Mouse (Mus musculus) left cerebral cortex, postnatal 25 days (tissue): ENCODE data around the gene N4bp2l1. TPM values are rescaled to one million over a fixed set of nuclear protein-coding genes. Genes with fewer than 3 reads are reported as not detected.

ENCODE experiments used
- DNase-seq, 2 experiments: peaks; one replicate each; pipeline ENCODE4 v3.0.0; 2022; ENCODE audit warnings: low spot score in 2 of 2, mixed read lengths in 1 of 2
- intact Hi-C: fragments of 180-260 bp; cut with DNase I; formaldehyde crosslinking; loops from one replicate; pipeline ENCODE4 v1.15.1; 2025
- total RNA-seq, 2 experiments: library from RNA; stranded (reverse); gene quantifications; 2 replicates each; pipeline ENCODE4 v1.2.3; 2021

Gene N4bp2l1
- total RNA-seq, 2 experiments from 2014 or later: 50.4 to 55.4 TPM

DNA sequence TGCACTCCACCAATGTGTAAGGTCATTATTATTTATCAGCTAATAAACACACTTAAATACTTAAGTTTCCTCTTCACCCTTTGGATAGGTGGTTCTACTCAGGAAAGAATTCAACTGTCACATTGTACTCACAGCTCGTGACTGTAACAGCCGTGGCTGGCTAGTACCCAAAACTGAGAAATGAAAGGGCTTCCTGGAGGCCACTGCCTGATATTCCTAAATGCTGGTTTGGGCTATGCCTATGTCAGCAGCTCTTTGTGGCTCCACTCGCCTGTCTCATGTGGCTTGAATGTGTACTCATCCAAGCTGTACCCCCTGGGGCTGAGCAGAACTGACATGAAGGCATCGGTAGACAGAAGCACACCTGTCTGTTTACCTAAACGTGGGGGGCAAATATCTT, 22.1 kb downstream of the N4bp2l1 start:
- DNase-seq: no peak
- intact Hi-C loops: no loop called here

- intact Hi-C loops: no loop called here
These were observed 22.6 kb downstream of the N4bp2l1 start for GRCm38 (mm10) chr5:150574403-150574802.

GRCm38 (mm10) chr5:150570496-150571219, 26.3 kb downstream of the N4bp2l1 start:
- intact Hi-C loops: no loop called here
- no peak for DNase-seq

More at GRCm38 (mm10) chr5:150574403-150574802, 22.6 kb downstream of the N4bp2l1 start:
- no peak for DNase-seq

GRCm38 (mm10) chr5:150566971-150567370, 30.0 kb downstream of the N4bp2l1 start:
- intact Hi-C loops: no loop called here
- no peak for DNase-seq

DNA sequence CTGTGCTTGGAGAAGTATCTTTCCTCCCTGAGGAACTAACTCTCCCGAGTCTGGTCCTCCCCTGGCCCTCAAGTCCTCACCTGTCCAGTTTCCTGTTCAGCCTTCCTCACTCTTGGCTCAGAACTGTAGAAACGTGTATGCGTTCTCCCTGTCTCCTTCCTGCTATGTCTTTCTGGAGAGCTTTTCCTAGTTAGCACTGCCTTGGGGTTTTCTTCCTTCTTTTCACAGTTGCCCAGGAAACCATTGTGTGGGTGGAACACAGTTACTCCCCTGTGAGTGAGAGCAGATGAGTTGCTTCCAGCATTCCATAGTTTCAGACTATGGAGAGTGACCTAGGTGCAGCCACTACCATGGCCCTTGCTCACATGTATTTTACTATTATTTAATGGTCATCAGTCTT, 30.8 kb downstream of the N4bp2l1 start:
- DNase-seq: peak; percentile 62 to 90
- intact Hi-C loops: no loop called here

GRCm38 (mm10) chr5:150564426-150564825, 32.6 kb downstream of the N4bp2l1 start:
- no peak for DNase-seq
- intact Hi-C loops: no loop called here

GRCm38 (mm10) chr5:150561783-150562182, 35.2 kb downstream of the N4bp2l1 start:
- intact Hi-C loops: no loop called here

GRCm38 (mm10) chr5:150561376-150561775, 35.6 kb downstream of the N4bp2l1 start:
- no peak for DNase-seq
- intact Hi-C loops: no loop called here

More at GRCm38 (mm10) chr5:150561783-150562182, 35.2 kb downstream of the N4bp2l1 start:
- no peak for DNase-seq

GRCm38 (mm10) chr5:150560851-150561250, 36.1 kb downstream of the N4bp2l1 start:
- no peak for DNase-seq
- intact Hi-C loops: no loop called here

DNA sequence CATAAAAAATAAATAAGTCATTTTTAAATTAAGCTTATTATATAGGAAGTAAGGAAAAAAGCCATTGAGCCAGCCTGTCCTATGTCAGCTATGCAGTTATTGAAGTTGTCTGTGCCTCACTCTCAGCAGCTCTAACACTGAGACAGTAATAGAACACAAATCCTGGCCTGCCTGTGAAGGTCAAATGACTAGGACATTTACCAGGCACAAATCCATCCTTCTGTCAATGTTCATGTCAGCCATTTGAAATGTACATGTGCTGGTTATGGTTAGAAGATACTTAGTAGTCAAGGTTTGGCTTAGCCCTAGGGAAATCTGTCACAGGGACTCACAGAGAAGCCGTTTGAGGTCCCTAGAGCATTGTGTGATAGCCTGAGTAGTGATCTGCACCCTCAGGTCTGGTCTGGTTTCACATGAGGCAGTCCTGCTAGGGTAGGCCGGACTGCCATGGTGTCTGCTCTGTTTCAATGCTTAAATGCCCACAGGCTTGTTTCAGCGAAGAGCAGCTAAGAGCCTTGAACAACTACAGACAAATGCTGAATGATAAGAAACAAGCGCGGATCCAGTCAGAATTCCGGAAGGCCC, 37.4 kb downstream of the N4bp2l1 start:
- intact Hi-C loops: loop anchor here (10.0 kb wide), 1 partner anchor 385 kb away; no protein-coding TSS in a partner anchor

GRCm38 (mm10) chr5:150551637-150552036, 45.4 kb downstream of the N4bp2l1 start:
- intact Hi-C loops: loop anchor here (10.0 kb wide), 1 partner anchor 377 kb away; no protein-coding TSS in a partner anchor
- DNase-seq: no peak

More for the DNA sequence above, 37.4 kb downstream of the N4bp2l1 start:
- DNase-seq: no peak

GRCm38 (mm10) chr5:150543184-150543583, 53.8 kb downstream of the N4bp2l1 start:
- intact Hi-C loops: no loop called here
- DNase-seq: no peak

DNA sequence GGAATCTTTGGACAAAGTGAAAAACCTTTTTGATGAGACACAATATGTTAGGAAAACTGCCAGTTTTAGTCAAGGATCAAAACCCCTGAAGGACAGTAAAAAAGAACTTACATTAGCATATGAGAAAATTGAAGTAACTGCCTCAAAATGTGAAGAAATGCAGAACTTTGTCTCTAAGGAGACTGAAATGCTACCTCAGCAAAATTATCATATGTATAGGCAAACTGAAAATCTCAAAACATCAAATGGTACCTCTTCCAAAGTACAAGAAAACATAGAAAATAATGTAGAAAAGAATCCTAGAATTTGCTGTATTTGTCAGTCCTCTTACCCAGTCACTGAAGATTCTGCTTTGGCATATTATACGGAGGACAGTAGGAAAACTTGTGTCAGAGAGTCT, 55.7 kb downstream of the N4bp2l1 start:
- no peak for DNase-seq
- intact Hi-C loops: no loop called here

GRCm38 (mm10) chr5:150525239-150525638, 71.7 kb downstream of the N4bp2l1 start:
- DNase-seq: no peak
- intact Hi-C loops: no loop called here

DNA sequence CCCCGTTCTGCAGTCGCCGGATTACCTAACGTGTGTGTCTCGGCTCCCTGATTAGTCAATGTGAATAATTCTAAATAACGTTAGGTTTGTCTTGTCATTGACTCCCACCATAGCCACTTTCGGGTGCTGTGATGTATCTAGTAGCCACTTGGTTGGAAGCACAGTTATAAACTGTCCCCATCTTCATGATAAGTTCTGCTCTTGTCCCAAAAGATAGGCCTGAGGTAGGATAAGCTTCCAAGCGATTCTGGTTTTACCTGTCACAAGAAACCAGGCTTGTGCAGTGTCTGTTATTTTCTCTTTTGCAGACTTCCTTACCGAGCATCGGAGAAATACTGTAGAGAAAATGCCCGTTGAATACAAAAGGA, 74.1 kb downstream of the N4bp2l1 start:
- intact Hi-C loops: loop anchor here (2.0 kb wide), 1 partner anchor 142 kb away; no protein-coding TSS in a partner anchor

GRCm38 (mm10) chr5:150521937-150522866, 74.8 kb downstream of the N4bp2l1 start, which contains the start of gene Brca2:
Brca2 (plus strand) TSS chr5:150522630.
- DNase-seq: peak; percentile 91 to 92
- intact Hi-C loops: loop anchor here (2.0 kb wide), 1 partner anchor 143 kb away; no protein-coding TSS in a partner anchor

More for the DNA sequence above, 74.1 kb downstream of the N4bp2l1 start:
- no peak for DNase-seq
